Mouse (Mus musculus): Measurements from ENCODE around the gene Klf13. TPM values are rescaled to one million over a fixed set of nuclear protein-coding genes. Genes with fewer than 3 reads are reported as not detected.

Klf13 gene
- total RNA-seq (2021) = 100 to 1,000 TPM; 189 to 211 TPM

DNA sequence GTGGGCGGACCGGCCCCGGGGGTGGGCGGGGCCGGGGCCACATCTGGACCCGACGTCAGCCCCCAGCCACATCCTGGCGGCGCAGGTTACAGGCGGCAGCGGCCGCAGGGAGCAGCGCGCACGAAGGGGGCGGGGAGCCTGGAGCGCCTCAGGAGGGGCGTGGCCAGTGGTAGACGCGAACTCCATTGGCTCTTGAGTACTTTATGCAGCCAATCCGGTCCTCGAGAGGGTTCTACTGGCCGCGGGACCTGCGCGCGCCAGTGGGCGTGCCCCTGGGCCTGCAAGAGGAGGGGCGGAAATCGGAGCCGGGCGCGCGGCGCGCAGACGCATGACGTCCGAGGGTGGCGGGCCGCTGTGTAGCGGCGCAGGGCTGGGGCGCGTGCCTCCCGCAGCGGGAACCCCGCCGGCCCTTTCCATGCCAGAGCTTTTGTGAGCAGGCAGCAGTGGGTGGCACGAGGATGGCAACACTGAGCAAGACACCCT lies at the start of gene Klf13:
Gene Klf13 (minus strand): TSS at position 2 of the 483 bp plus-strand sequence.
- DNase-seq = peak; percentile 98 to 99

DNA sequence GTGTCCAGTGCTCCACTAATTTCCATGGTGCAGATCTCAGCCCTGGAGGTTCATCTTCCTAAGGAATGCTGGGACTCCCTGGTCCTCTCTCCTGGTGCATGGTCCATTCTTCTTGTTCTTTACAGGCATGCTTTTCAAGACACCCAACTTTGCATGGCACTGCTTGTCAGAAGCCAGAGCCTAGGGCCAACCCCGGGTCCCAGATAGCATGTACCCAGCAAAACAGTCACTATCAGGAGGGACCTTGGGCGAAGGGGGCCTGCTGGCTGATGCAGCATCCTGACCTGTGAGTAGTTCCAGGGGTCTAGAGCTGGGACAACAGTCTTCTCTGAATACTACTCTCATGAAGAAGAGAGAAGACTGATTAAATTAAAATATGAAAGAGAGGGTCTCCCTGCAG lies 49.7 kb upstream of the Klf13 start:
- no peak for DNase-seq

DNA sequence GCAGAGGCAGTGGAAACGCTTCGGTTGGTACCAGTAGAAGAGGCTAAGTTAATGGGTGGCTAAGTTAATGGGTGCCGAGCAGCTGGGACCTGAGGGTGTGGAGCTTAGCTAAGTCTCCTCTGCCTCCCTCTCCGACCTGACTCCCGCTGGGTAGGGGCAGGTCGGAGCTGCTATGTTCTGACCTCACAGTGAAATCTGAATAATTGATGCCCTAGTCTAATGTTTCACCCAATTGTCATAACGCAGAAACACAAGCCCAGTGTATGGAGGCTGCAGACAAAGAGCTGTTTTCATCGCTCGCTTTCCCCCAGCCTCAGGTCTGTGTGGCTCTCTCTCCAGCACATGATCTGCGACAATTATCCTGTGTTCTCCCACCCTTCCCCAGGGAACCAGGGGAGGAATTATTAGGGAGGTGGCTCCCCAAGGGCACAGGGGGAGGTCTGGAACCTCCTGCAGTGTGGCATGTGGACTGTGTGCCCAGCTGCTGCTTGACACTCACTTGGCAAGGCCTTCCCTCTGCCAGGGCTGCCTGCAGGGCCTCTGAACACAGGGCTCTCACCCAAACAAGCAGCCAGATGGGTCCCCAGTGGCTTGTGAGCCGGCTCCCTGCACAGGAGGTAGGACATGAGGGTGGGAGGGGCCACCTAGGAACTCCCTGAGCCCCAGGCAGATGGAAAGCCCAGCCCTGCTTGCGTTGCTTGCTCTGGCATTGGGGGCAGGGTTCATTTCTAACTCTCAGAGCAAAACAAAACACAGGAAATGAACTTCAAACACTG lies 47.9 kb upstream of the Klf13 start:
- DNase-seq = peak; percentile 79 to 86

DNA sequence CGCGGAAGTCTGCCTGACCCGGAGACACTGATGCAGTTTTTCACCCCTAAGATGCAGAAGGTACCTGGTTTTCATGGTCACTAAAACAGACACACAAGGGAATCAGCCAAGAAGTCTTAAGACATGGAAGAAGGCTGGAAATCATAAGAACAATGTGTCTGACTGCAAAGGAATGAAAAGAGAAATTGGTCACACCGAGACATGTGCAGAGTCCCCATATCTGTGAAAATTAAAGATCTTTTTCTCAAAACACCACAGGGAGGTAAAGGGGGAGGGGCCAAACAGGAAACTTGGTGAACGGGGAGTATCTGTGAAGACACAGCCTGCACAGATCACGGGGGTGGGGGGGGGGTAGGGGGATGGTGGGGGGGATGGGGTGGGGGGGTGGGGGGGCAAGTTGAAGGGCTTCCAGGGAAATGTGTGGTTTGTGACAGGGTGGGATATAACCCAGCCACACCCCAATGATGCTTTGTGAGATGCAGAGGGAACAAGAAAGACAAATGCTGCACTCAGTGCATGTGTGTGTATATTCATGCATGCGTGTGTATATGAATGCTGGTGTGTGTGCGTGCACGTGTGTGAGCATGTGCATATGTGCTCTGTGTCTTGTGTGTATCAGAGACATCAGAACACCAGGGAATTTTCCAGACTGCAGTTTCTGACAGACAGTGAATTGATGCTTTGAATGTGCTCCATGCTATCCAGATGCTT lies 47.1 kb upstream of the Klf13 start:
- no peak for DNase-seq

GRCm38 (mm10) chr7:63985266-63985665 lies 46.6 kb upstream of the Klf13 start:
- DNase-seq = no peak

DNA sequence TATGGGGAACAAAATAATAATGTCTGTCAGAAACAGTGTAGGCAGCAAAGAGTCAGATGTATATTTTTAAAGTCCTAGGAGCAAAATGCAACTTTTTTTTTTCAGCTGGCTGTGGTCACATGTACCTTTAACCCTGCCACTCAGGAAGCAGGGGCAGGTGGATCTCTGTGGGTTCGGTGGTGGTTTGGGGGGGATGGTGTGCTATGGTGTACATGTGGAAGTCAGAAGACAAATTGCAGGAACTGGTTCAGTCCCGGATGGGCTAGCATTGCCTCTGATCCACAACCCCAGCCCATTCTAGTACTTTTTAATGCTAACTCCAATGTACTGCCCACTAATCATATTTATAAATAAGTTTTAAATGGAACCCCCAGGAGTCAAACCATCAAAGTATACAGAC lies 45.6 kb upstream of the Klf13 start:
- no peak for DNase-seq

- DNase-seq = no peak
These were observed 38.9 kb upstream of the Klf13 start for GRCm38 (mm10) chr7:63977631-63978030.

DNA sequence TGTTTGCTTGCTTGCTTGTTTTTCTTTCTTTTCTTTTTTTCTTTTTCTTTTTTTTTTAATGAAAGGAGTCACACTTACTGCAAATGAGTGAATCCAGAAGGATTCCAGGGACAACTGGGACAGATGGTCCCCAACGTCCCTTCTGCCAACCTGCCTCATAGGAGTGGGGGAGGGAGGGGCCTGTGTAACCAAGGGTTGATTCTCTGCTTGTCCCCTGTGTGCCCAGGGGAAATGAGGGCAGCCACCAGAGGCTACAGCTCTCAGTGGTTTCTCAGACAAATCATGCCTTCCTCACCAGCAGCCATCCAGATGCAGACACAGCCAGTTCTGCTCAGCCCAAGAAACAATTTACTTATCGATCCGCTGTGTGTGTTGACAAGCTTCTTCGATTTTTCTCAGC lies 32.3 kb upstream of the Klf13 start:
- DNase-seq = no peak

GRCm38 (mm10) chr7:63969941-63970340 lies 31.2 kb upstream of the Klf13 start:
- DNase-seq = no peak

DNA sequence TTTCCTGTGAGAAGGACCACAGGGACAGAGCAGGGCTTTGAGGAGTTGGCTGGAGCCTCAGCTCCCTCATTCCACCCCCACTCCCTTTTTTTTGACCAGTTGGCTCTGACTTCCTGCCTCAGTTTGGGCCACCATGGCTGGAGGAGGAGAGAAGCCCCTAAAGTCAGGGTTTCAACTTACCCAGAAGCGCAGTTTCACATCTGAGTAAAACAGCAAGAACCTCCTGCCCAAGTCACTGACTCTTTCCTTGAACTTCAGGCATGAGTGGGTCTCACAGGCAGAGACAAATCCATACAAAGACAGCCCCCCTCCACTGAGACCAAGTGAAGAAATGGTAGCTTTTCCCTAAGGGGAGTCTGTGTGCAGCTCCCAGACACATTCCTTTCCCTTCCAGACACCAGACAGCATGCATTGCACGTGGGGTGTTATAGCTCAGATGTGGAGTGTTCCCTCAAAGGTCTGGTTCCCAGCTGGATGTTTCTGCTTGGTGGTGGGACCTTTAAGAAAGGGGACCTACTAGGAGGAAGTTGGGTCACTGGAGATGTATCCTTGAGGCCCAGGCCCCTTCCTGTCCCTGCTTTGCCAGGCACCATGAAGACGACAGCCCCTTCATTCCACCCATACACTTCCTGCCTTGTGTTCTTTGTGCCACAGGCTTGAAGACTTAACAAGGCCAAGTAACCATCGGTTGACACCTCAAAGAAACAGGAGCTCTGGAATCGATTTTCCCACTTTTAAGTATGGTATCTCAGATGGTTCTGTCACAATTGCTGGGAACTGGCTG lies 27.1 kb upstream of the Klf13 start:
- no peak for DNase-seq

GRCm38 (mm10) chr7:63965135-63965534 lies 26.4 kb upstream of the Klf13 start:
- peak; percentile 78 to 84 for DNase-seq

GRCm38 (mm10) chr7:63964121-63964520 lies 25.4 kb upstream of the Klf13 start:
- no peak for DNase-seq

DNA sequence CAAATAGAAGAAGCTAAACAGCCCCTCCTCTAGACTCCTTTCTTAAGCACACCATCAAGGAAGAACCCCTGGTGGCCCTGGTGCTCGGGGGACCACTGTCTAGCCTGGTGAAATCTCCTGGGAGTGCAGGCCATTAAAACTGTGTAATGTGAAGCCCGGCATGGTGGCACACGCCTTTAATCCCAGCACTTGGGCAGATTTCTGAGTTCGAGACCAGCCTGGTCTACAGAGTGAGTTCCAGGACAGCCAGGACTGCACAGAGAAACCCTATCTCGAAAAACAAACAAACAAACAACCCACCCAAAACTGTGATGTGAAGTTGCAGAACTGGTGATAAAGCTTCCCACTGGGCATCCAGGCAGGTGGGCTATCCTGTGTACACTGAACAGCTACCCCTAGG lies 24.9 kb upstream of the Klf13 start:
- no peak for DNase-seq

DNA sequence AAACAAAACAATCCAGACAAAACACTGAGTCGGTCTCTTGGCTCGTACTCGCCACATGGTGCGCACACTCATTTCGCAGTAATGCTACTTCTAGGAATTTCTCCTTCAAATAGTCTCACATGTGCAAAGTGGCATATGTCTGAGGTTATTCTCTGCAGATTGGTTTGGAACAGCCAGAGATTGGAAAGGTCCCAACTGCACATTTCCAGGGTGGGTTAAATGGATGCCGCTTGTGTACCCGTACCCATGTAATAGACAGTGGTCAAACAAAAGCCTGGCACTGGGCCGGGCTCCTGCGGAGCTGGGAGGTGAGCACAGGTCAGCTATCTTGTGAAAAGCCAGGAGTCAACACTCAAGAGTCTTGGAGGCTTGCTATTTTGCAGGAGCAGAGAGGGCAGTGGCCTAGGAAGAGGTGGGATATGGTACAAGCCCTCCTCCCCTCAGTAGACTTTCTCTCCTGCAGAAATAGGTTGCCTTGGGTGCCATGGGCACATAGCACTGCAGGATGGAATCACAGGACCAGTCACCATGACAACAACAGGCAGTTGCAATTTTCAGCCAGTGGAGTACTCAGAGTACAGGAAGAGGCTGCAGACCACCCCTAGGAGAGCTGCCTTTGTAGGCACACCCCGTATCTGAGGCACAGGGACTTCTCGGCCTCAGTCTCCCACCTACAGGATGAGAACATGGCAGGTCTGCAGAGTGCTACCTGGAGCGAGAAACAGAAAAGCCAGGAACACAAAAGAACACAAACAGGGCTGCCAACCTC lies 19.3 kb upstream of the Klf13 start:
- DNase-seq = peak in 1 of 2 experiments; percentile 61

DNA sequence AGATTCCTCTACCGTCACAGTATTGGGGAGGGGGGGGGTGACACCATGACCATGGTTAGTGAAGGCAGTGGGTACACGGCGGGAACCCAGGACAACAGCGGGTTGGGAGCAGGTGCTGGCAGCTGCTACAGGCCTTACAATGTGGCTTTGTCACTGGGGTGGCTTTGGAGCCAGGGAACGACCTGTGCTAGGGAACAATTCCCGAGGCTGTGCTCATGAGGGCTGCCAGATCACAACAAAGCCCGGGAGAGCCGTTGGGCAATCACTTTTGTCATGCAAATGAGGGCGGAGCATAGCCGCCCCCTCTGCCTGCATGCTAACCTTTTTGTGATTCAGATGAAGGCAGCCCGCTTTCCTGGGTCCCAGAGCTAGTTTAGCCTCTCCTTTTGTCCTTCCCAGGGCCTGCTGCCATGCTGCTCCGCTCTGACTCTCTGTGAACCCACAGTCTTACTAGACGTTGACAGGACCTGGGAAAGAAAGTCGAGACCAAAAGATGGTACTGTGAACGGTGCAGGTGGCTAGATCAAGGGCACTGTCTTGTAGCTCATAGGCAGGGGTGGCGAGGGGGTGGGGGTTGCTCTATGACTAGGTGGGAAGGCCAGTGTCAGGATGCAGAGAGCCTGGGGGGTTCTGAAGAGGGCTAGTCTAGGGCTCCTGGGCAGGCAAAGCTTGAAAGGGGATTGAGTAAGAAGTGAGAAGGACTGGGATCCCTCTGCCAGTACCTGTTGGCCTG lies 18.4 kb upstream of the Klf13 start:
- DNase-seq = peak; percentile 76 to 81

DNA sequence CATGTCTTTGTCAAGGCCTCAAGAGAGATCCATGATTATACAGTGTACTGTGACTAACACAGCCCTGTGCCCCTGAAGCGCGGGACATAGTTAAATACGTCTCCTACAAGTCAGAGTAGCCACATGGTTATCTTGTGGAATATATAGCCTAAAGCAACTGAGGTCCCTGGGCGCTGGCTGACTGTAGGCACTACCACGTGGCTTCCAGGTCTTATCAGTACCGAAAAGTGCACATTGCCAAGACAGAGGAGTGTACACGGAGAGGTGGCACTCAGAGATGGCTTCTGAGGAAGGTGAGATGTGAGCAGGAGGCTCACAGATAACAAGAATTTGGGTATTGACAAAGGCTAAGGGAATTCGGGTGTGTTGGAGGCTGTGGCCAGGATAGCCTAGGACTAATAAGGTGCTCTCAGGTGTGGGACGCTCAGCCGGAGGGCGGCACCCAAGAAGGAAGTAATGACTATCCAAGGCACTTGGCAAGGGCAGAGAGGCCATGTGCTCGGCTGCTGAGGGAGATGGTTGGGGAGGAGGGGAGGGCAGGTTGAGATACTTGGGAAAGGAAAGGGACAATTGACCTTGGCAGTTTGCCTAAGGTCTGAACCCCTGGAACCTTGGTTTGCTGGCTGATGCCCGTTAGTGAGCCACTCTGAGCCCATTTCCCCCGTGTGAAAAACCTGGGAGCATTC lies 17.6 kb upstream of the Klf13 start:
- no peak for DNase-seq

DNA sequence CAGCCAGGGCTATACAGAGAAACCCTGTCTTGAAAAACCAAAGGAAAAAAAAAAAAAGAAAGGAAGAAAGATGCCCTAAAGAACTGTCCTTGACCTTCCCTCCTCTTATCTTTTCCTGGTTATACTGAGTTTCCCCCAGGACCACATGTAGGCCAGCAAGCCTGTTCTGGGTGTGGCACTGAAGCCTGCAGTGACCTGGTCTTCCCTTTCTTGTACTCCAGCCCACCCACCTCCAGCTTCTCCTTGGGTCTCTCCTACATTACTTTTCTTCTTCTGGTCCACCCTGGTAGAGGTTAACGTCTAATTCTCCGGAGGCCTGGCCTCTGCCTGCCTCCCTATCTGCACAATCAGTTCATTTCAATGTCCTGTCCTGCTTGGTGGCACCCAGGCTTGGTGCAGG lies 16.7 kb upstream of the Klf13 start:
- no peak for DNase-seq

- no peak for DNase-seq
These were observed 13.6 kb upstream of the Klf13 start for GRCm38 (mm10) chr7:63952077-63952898.

DNA sequence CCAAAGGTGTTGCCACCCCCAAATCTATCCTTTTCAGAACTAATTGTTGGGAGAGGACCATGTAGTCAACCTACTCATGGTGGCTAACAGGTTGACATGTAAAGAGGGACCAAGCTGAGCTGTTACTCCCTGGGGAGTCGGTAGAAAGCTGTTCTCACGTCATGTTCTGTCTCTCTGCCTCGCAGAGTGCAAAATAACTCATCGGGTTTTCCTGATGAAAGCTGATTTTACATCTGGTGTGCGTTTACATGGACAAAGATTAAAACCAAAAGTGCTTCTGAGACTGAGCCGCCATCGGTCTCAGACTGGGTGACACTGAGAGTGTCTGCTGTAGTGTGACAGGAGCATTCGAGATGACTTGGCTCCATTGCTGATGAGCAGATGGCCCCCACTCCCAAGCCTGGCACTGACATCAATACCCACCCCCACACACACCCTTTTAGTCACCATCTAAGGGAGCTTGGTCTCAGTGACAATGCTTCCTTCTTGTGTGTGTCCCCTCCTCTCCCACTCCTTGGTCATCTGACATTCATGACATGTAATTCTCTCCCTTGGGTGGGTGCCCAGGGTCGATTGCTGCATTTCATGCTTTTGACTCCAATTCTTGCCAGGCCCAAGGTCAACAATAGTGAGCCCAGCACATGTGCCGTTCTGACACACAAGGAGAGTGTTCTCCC lies 12.4 kb upstream of the Klf13 start:
- DNase-seq = peak; percentile 78 to 81
